Mouse (Mus musculus): Measurements from ENCODE around the gene Flnc. TPM values are rescaled to one million over a fixed set of nuclear protein-coding genes. Genes with fewer than 3 reads are reported as not detected.

Flnc gene
- polyA plus RNA-seq (2015; fragmentation: Nextera tagmentation; extraction: Ambion mirVana): 40.6 and 43.1 TPM in 2 replicates

DNA sequence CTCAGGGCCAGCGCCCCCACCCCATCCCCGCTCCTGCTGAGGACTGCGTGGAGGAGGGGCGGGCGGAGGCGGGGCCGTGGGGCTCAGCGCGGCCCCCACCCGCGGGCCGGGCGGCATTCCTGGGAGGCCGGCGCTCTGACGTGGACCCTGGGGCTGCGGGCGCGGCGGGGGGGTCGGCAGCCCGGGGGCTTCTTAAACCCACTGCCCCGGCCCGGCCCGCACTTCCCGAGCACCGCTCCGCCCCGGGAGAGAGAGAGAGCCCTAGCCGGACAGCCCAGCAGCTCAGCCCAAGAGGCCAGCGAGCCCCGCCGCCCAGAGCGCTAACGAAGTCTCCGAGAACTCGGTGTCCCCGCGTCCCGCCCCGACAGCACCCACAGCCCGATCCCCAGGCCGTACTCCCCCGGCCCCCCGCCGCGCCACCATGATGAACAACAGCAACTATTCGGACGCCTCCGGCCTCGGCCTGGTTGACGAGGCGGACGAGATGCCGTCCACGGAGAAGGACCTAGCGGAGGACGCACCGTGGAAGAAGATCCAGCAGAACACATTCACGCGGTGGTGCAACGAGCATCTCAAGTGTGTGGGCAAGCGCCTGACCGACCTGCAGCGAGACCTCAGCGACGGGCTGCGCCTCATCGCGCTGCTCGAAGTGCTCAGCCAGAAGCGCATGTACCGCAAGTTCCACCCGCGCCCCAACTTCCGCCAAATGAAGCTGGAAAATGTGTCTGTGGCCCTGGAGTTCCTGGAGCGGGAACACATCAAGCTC lies at the start of gene Flnc:
Flnc (plus strand) TSS at position 219 of the 766 bp plus-strand sequence.

DNA sequence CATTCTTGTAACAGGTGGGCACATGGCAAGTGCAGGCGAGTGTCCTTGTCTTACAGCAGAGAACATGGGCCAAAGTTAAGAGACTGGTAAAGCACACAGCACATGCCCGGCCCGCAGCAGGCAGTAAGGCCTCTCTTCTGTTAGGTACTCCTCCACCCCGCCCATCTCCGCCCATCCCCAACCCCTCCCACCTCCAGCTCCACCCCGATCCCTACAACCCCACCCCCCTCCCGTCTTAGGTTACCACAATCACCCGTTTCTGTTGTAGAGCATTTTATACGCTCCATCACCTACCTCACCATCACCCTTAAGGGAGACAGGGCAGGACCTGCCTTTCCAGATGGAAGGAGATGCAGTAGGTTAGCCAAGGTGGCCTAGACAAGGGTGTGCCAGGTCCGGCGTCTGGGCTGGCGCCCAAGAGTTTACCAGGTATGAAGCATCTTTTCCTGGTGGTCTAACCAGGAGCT lies 45.0 kb upstream of the Flnc start, which contains the start of gene Opn1sw:
Opn1sw (minus strand) TSS at position 417 of the 467 bp plus-strand sequence.

DNA sequence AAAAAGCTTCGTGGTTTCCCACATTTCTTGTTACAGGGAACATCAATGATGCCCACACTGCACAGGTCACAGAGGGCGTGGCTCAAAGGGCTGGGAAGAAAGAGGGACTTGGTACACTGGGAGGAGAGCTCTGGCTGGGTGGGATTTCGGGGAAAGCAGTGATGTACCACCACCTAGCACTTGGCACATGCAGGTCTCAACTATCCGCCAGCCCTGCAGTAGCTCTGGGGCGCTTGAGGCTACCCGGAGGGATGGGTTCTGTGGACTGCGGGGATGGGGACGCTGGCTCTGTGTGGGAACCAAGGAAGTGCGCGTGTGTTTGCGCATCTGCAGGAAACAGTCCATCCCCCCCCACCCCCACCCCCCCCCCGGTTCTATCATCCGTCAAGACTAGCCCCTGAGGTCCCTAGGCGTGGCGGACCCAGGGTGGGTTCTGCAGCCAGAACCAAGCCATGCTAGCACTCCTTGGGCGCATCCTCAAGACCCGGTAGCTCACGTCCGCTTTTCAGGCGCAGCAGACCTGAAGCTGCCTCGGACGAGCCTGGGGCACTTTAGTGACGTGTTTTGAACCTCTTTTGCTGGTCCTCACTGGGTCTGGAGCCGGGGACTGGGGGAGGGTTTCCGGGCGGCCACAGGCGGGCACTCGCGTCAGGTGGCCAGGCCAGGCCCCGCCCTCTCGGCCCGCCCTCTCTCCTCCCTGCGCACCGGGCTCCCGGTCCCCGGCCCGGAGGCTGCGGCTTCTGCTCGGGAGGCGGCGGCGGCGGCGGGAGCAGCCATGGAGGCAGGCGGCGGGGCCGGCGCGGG lies 36.9 kb upstream of the Flnc start, which contains the start of gene Ccdc136:
Ccdc136 (plus strand) TSS at position 400 of the 804 bp plus-strand sequence.

GRCm38 (mm10) chr6:29467583-29468354 lies 34.7 kb downstream of the Flnc start, which contains the start of gene Atp6v1f:
Gene Atp6v1f (plus strand): TSS chr6:29467718.

GRCm38 (mm10) chr6:29471137-29471536 lies 38.1 kb downstream of the Flnc start, which contains the start of gene Atp6v1fnb:
Gene Atp6v1fnb (plus strand): TSS chr6:29471437.

GRCm38 (mm10) chr6:29507447-29508309 lies 74.6 kb downstream of the Flnc start, which contains the start of gene Kcp:
Gene Kcp (minus strand): TSS chr6:29507952.

Small RNAs within 50 kb of the gene (microRNA-seq; reads per million reads assigned to microRNA genes)
- gene Gm26220: not detected
- gene Gm44354: not detected

Other genes with a start within 250 kb of the Flnc start
- gene Impdh1, start 216.9 kb upstream of the Flnc start, polyA plus RNA-seq (2015; fragmentation: Nextera tagmentation; extraction: Ambion mirVana): 28.8 and 33.1 TPM in 2 replicates
- 40.2 and 55.8 TPM in 2 replicates for gene Hilpda, start 160.8 kb upstream of the Flnc start, polyA plus RNA-seq (2015; fragmentation: Nextera tagmentation; extraction: Ambion mirVana)
- gene Fam71f2, start 153.7 kb upstream of the Flnc start, polyA plus RNA-seq (2015; fragmentation: Nextera tagmentation; extraction: Ambion mirVana): 0.19 TPM in 1 of 2 replicates, not detected in the other
- gene Fam71f1, start 114.1 kb upstream of the Flnc start, polyA plus RNA-seq (2015; fragmentation: Nextera tagmentation; extraction: Ambion mirVana): not detected in 2 replicates
- 419 and 516 TPM in 2 replicates for gene Calu, start 85.2 kb upstream of the Flnc start, polyA plus RNA-seq (2015; fragmentation: Nextera tagmentation; extraction: Ambion mirVana)
- gene Opn1sw, start 44.8 kb upstream of the Flnc start, polyA plus RNA-seq (2015; fragmentation: Nextera tagmentation; extraction: Ambion mirVana): 3.7 and 5.1 TPM in 2 replicates
- 19.2 and 22.0 TPM in 2 replicates for gene Ccdc136, start 36.9 kb upstream of the Flnc start, polyA plus RNA-seq (2015; fragmentation: Nextera tagmentation; extraction: Ambion mirVana)
- gene Atp6v1f, start 34.5 kb downstream of the Flnc start, polyA plus RNA-seq (2015; fragmentation: Nextera tagmentation; extraction: Ambion mirVana): 181 and 228 TPM in 2 replicates
- gene Atp6v1fnb, start 38.2 kb downstream of the Flnc start, polyA plus RNA-seq (2015; fragmentation: Nextera tagmentation; extraction: Ambion mirVana): not detected in 2 replicates
- 7.8 and 8.2 TPM in 2 replicates for gene Kcp, start 74.7 kb downstream of the Flnc start, polyA plus RNA-seq (2015; fragmentation: Nextera tagmentation; extraction: Ambion mirVana)
- gene Irf5, start 93.4 kb downstream of the Flnc start, polyA plus RNA-seq (2015; fragmentation: Nextera tagmentation; extraction: Ambion mirVana): 5.6 and 14.5 TPM in 2 replicates
- gene Tnpo3, start 176.6 kb downstream of the Flnc start, polyA plus RNA-seq (2015; fragmentation: Nextera tagmentation; extraction: Ambion mirVana): 41.6 and 45.6 TPM in 2 replicates

All from urinary bladder, postnatal 0 days (tissue).